Mouse (Mus musculus) heart, postnatal 4 days (tissue): ENCODE results near the gene Trim52. TPM values are rescaled to one million over a fixed set of nuclear protein-coding genes. Genes with fewer than 3 reads are reported as not detected.

Source experiments
- total RNA-seq, 2 experiments: library from RNA; stranded (reverse); gene quantifications; 2 replicates each; pipeline ENCODE4 v1.2.3; 2021

Trim52 gene
- total RNA-seq, 2 experiments from 2014 or later, result not detected

Other genes starting within 250 kb of the Trim52 start
- gene Spry2, start 209.4 kb upstream of the Trim52 start, total RNA-seq, result 10 to 100 TPM; 66.1 to 73.2 TPM